Mouse (Mus musculus) ES-Bruce4 (cell line): ENCODE measurements around the gene Cirbp.

Experiments
- CTCF ChIP-seq: IDR thresholded peaks from one replicate; pipeline ENCODE4 v1.8.1; 2011; ENCODE audit warnings: low read depth, low read length
- EP300 ChIP-seq: IDR thresholded peaks from 2 replicates; pipeline ENCODE4 v1.6.1; 2011; ENCODE audit warnings: low read depth, low read length; ENCODE audit not compliant: insufficient read depth

DNA sequence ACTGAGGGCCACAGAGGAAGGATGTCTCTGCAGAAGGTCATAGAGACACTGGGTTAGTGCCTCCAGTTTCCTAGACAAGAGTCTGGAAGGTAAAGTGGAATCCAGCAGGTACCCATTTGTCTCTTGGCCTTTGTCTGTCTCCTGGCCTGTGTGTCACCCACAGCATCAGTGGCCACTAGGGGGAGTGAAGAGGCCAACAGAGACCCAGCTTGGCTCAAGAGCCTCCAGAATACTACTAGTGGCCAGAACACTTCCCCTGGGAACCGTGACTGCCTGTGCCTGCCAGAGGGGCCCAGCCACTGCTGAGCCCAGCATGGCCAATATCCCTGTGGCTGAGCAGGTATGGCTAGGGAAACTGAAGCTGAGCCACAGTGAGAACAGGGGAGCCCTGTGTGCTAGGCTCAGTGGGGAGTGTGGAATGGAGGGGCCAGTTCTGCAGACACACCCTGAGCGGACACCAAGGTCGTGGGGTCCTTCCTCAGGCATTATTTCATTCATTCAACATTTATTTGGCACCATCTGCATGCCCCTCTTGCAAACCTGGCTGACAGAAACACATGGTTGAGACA lies 33.7 kb downstream of the Cirbp start:
- TF ChIP-seq EP300 (no peak), CTCF (peak; percentile 88)
